Mouse (Mus musculus): Measurements from ENCODE around the gene Vmn2r58. TPM values are rescaled to one million over a fixed set of nuclear protein-coding genes. Genes with fewer than 3 reads are reported as not detected.
"Not testable (repeated sequence)": the region's sequence is repeated elsewhere in the genome, so short reads cannot be mapped to it uniquely, and the experiment has no call there.

The Vmn2r58 gene
- total RNA-seq (2021), result not detected
- long read RNA-seq, experiment 1, result 0 reads
- long read RNA-seq, experiment 2, result 0 reads

DNA sequence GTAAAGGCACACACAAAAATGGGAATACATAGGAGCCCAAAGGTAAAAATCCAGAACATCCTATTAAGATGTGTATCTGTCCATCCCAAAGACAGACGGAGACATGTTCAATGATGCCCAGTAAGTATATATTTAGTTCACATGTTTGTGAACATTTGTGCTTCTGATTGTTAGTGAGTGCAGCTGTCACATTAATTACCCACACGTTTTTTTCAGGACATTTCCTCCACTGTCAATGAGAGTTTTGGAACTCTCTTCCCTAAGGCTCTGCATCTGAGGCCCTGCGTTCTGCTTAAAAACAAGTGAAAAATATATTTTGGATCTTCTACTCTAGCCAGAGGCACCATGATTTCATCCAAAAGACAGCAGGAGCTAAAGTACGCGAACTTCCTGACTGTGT lies at the start of gene Vmn2r58:
Gene Vmn2r58 (minus strand): TSS at position 101 of the 400 bp plus-strand sequence.
- DNase-seq; intact Hi-C loops (cut with DNase I): not testable (repeated sequence)

Other genes starting within 250 kb of the Vmn2r58 start
- 1 to 10 TPM; 7.1 to 9.4 TPM for gene Zfp788, start 239.5 kb downstream of the Vmn2r58 start, total RNA-seq (2021)
- not detected for gene Vmn2r59, start 186.3 kb upstream of the Vmn2r58 start, total RNA-seq (2021)
- gene Vmn2r60, start 235.1 kb upstream of the Vmn2r58 start, total RNA-seq (2021), result not detected

Data from gastrocnemius, postnatal 36 days (tissue).